Mouse (Mus musculus) regulatory T cell (primary cell): ENCODE data around the gene Pkhd1.

Experiments
- in situ Hi-C: fragments of 300-600 bp; cut with MboI, MseI; formaldehyde crosslinking; loops from one replicate; pipeline ENCODE4 v1.15.1; 2025; ENCODE audit warnings: high pct_unique_total_duplicates

The Pkhd1 gene

DNA sequence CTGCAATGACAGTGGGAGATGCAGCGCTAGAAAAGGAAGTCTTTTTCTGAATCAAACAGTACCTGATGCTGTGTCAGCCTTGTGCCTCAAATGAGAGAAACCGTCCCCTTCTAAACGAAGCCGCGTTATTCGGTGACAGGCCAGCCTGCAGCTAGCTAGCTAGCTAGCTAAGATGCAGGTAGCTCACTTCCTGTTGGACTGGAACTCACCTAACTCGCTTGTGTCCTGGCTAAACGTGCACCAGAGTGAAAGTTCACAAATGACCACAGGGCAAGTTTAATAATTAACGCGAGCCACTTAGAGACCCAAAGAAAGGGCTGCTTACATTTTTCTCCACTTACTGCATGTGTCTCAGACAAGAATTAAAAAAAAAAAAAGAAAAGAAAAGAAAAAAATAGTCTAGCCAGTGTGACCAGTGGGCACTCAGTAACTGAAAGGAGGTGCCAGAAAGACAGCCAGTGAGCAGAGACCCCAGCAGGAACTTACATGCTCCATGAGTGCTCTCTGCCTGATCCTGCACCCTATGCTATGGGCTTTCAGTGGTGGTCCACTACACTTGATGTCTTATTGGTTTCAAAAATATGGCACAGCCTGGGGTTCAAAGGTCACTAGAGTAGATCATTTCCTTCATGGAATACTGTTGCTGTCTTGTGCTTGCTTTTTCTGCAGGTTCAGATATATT lies at the start of gene Pkhd1:
Gene Pkhd1, minus strand, starts transcription at position 216 of the 682 bp plus-strand sequence.
- in situ Hi-C loops: no loop called here

DNA sequence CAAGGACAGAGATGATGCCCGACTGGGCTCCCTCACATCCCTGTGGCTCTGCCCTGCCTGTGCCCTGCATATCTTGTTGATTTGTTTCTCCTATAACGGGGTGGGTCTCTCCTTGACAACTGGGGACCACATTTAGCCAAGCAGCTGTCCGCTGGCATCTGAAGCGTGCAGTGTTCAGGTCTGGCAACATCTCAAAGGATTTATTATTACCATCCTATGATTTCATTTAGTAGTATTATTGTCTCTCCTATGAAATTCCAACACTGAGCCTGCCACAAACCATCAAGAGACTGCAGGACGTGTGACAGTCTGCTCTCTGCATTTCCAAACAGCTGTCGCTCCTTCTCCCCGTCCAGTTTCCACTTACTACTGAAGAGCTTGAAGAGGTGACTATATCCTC lies 49.7 kb upstream of the Pkhd1 start:
- in situ Hi-C loops: no loop called here

DNA sequence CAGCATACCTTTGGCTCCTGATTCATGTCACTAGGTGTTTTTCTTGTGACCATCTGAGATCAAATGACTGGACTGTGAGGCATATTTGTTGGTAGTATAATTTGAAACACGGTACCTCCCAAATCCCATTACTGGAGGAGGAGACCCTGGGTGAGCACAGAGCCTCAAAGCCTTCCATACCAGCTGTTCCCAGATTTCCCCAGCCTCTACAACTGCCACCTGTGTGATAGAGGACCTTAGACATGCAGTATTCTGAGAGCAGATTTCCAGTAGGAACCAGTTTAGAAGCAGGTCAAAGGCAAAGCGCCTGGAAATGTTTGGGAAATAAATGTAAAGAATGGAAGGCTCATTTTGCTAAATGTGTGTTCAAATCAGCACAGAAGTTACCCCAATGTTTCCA lies 48.4 kb upstream of the Pkhd1 start:
- in situ Hi-C loops: no loop called here

DNA sequence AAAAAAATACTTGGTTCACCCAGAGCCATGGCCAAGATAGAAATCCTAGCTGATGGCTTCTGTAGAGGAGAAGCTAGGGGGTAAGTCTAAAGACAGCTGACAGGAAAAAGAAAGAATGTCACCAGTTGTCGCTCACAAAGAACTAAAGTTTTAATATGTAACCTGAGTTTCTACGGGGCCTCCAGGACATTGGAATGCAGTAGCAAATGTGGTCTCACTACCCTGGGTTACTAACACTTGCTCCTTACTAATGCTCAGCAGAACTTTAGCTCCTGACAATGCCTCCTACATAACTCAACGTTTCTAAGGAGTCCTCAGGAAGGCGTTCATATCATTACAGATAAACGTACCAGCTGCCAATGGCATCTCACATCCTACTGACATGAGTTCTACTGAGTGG lies 37.2 kb upstream of the Pkhd1 start:
- in situ Hi-C loops: loop anchor here (5.0 kb wide), 1 partner anchor 37 kb away; no protein-coding TSS in a partner anchor

DNA sequence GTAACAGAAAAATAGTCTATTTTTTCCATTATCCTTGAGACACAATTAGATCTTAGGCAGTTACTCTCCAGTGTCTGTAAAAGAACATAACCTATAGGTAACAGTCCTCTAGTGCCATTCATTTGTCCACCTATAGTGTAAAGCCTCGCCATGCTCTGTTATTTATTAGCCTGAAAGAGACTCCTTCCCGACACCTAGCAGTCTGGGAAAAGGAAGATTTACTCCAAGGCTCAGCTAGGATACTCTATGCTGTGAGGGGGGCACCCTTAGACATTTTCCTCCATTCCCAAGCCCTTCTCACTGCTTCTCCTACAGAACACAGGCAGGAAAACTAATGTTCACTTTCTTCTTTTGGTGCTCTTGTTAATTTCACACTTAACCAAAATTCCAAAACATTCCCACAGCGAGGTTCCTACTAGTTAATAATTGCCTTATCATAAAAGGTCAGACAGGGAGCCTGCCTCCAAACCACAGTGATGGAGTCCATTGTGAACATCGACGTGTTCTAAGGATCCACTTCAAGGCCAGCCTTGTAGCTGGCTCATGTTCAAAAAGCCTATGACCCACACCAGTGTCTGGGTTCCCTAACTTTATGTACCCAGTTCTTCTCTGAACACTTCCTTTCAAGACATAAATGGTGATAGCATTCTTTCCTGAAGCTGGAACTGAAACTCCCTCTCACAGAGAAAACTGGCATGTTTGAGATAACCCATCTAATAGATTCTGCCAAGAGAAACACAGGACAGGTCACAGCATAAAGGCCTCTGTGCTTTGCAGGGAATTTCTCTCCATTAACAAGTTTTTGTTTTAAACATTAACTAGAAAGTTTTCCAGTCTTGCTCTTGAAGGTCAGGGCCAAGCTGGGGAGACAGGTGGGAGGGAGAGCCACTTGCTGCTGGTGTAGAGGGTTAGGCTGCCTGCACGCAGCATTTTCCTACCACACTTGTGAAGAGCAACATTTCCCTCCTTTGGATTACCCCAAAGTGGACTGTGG lies 35.9 kb upstream of the Pkhd1 start:
- in situ Hi-C loops: no loop called here

DNA sequence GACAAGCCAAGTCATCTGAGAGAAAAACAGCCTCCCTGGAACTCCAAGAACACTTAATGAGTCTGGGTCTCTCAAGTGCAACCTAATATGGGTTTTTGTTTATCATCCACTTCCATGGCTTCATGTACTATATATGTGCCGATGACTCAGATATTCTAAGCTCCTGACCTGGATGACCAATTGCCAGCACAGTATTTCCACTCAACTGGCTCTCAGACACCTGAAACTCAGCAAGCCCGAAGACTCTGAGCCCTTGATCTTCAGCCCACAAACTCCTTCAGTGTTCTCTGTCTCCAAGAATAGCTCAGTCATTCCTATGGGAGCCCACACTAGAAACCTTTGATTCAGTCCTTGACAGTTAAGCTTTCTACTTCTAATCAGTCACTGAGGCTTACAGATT lies 17.0 kb upstream of the Pkhd1 start:
- in situ Hi-C loops: no loop called here

DNA sequence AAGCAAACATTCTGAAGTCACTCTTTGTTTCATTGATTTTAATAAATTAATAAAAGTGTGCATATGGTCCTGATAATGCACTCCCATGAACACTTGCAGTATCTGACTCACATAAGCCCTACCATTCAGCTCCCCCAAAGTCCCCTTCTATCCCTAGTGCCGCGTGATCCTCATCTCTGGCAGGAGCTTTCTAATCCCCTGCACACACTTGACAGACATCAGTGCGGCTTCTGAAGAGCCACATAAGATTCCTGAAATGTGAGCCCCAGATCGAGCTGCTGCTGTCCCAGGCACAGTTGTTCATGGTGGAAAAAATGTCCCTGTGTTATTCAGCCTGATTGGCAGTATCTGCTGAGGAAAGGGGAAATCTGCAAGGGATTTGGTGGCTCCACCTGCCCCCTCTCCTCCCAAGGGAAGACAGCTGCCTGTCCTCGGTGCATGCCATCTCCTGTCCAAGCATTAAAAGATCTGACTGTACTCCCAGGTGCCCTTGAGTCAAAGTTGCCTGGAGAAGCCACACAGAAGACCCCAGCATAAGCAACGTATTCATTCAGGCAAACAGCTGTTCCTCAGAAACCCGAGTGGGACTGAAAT lies 15.5 kb upstream of the Pkhd1 start:
- in situ Hi-C loops: no loop called here

DNA sequence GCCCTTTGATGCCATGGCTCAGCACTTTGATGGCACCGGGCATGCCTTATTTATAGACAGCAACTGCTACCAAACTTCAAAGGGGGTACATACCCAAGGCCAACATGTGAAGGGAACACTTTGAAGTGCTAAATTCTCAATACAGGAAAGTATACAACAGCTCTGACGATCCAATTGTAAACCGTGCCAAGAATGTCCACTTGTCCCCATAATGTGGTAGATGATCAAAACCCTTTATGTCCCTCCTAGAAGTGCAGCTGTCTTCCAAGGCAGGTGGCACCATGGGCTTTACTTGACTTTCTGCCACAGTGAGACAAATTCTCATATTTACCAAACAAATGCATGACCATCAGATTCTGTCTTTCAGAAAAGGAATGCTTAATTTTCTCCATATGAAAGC lies 6.7 kb upstream of the Pkhd1 start:
- in situ Hi-C loops: no loop called here

DNA sequence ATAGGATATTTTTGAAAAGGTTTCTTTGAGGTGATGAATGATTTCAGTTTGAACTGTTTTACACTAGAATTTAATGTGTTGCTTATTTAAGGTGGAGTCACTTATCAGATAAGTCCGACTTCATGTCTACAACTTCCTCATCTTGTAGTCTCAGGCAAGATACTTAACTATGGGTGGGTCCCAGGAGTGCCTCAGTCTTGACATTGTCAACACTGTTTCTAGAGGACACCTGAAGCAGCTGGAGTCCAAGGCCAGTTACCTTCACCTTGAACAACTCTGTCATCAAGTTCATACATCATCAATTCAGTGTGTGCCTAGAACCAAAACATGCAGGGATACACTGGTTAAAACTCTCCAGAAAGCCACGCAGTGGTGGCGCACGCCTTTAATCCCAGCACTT lies 5.5 kb upstream of the Pkhd1 start:
- in situ Hi-C loops: no loop called here

DNA sequence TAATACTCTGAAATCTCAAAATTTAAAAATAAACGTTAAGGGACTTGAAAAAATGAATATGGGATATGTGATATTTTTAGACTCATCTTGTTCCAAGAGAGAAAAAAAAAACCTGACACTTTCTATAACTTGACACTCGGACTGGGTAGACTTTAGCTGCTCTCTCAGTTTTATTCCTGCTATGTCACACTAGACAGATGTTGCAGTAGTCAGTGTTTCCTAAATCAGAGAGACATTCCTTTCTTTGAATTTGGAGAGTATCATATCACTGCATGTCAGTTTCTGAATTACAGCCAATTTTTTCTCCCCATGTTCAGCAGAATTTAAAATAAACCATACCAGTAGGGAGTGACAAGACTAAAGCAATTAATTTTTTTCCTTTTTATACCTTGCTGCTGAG lies 2.7 kb upstream of the Pkhd1 start:
- in situ Hi-C loops: no loop called here

DNA sequence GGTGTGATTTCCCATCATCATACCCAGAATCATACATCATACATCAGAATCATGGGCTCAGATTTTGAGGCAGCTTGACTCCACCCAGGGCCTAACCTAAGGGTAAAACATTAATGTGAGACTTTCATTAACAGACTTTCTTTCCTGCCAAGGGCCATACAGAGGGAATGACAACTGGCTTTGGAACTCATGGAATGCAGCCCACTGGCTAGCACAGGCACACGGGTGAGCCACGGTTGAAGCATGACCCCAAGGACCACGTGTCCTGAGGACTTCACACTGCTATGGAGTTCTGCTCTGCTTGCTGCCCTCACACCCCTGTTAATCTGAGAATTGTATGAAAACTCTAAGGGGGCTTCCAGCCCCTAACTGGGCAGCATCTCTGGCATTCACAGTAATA lies 1.5 kb upstream of the Pkhd1 start:
- in situ Hi-C loops: no loop called here

DNA sequence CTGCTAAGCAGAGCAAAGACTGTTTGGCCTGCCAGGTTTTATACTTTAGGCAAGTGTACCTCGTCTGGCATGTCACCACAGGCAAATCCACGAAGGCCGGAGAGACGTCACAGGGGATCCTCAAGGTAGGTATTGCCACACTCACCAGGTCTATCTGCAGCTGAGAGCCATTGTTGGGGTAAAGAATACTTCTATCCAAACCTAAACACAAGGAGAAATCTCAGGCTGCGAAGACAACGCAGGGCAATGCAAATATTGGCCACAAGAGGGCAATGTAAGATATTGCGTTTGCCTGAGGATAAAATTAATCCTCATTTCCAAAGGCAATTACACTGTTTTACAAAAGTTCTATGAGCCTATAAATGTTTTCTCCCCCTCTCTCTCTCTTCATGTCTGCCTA lies 5.2 kb downstream of the Pkhd1 start:
- in situ Hi-C loops: no loop called here

DNA sequence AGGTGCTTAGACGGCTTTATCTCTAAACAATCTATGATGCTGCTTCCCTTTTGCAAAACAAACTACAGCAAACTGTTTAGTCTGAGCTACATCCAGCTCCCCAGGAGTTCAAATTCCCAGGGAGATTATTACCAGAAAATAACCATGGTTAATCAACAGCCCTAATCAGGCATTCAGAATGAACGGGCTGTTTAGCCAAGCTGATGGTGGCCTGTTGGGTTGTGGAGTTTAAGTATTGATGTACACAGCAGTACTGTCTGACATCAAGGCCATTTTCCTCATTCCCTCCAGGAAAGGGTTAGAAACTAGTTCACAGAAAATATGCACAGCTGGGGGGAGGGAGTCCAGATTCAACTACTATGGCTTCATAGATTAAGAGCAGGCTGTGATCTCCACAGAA lies 12.4 kb downstream of the Pkhd1 start:
- in situ Hi-C loops: no loop called here

DNA sequence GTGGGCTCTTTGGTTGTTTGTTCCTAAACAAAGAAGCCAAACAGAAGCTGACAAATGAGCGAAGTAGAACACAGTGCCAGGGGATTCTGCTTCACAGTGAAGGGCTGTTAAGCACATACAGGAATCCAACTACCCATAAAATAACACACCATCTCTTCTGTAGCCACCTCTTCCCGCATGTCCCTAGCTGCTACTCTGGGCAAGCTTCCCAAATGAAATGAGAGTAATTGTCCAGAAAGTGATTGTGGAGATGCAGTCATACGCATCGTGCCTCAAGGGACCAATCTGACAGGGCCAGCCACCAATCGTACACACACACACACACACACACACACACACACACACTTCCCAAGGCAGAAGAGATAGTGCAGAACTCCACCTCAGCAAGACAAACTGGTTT lies 27.4 kb downstream of the Pkhd1 start:
- in situ Hi-C loops: no loop called here

DNA sequence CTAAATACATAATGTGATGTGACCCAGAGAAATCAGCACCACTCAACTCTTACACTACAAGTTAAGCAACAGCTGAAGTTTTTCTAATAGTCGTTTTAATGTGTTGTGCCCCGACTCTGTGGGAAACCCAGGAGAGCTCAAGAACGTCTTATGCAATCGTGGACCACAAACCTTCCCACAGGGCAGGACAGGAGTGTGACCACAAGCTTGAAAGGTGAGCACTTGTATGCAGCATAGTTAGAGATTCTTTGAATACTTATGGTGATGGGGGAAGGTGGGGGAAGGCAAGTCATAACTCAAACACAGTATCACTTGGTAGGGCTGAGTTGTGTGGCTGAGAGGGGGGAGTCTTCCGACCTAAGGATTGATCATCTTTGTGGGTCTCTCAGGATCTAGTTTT lies 46.4 kb downstream of the Pkhd1 start:
- in situ Hi-C loops: no loop called here

DNA sequence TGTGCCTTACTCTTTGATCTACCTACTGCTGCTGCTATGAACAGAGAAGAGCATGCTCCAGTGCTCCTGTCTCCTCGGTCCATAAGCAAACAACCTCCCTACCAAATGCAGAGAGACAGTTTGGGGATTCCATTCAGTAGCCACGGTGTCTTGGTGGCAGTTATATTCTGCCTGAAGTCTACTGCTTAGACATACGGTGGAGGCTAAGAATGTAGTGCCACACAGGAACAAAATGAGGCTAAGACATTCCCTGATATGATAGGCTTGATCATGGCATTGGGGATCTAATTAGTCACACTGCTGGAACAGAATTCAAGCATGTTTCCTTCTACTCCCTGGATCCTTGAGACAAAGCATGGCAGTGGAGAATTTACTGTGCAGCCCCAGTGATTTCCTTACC lies 48.4 kb downstream of the Pkhd1 start:
- in situ Hi-C loops: no loop called here

DNA sequence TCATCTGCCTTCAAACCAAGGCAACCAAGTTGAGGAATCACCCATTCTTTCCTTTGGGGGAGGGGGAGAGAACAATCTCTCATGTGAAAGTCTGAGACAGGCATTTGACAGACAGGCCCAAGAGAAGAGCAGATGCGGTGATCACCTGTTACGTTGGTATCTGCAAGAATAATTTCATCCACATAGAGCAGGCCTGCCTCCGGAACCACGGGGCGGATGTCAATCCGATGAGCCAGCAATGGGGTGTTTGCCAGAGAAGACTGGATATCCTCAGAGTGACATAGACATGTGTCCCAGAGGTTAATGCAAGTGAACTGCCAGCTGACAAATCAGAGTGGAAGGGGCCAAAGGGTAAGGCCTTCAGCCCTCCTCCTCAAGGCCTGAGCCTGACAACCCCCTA lies 59.4 kb downstream of the Pkhd1 start:
- in situ Hi-C loops: no loop called here

DNA sequence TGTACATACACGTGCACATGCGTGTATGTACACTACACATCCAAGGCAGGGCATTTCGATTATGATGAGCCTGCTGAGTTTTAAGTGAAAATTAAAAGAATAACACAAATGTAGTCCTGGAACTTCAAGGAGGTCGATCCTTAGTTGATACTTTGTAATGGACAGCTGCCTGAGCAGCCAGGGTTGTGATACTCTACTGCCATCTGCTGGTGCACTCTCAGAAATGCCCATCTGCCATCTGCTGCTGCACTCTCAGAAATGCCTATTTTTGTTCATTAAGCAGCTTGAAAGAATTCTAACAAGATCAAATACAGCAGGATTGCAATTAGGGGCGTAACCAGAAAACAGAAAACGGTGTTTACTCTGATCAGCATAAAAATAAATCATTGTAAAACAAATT lies 63.5 kb downstream of the Pkhd1 start:
- in situ Hi-C loops: no loop called here

DNA sequence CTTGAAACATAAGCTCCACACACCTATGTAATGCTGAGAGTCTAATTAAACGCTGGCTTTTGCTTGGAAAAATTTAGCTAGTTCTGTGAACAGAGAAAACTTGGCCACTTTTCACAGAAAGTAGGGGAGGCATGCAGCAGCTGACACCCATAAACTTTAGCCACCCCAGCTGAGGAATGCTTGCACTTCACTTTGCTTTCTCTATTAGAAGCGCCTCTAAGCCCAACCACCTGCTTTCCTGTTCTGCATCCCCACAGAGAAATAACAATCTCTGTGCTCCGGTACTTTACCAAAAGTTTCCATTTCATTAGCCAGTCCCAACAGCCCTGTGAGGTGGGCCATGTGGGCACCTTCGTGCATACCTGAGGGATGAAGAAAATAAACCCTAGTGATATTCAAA lies 66.5 kb downstream of the Pkhd1 start:
- in situ Hi-C loops: no loop called here

DNA sequence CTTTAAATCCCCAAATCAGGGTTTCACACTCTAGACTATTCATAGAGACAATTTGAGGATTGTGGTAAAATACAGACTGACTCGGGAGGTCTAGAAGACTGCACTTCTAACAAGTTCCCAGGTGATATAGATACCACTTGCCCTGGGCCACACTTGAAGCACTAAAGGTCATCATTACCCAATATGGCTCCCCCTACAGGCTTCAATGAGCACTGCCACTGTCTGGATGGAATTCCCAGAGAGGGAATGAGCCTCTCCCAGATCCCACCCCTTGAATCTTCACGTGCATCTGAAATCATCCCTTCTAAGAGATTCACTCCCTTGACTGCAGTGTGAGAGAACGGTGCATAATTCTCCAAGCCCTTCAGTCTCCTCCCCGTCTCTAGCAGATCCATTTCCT lies 73.3 kb downstream of the Pkhd1 start:
- in situ Hi-C loops: no loop called here

DNA sequence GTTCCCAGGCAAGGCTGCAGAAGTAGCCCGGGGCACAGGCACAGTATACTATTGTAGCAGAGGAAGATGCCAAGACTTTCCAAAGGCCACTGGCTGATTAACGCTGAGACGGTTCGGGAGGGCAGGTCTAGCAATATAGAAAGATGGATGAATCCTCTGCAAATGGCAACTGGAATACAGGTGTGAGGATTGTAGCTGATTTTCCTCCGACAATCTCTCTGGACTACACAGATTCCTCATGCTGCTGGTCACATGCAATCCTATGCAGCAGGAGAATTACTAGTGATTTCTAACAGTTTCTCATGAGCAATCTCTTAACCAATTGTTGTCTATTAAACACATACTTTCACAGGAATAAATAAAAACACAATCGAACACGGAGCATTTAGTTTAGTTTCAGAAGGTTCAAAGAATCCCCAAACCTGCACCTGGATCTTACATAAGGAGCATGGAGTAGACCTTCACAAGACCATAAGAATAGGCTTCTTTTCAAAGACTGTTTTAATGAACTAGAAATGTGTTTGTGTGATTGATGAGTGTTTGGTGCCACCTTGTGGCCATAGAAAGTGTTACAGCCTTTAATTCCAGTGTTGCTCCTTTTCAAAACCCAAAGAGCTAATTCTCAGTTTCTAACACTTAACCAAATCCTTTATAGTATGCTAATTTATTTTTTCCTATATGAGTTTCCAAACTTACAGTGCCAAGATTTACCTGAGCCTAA lies 104.3 kb downstream of the Pkhd1 start:
- in situ Hi-C loops: loop anchor here (5.0 to 10.0 kb wide), 2 partner anchors 206 to 1309 kb away; partner anchors contain the start of gene Tfap2b

DNA sequence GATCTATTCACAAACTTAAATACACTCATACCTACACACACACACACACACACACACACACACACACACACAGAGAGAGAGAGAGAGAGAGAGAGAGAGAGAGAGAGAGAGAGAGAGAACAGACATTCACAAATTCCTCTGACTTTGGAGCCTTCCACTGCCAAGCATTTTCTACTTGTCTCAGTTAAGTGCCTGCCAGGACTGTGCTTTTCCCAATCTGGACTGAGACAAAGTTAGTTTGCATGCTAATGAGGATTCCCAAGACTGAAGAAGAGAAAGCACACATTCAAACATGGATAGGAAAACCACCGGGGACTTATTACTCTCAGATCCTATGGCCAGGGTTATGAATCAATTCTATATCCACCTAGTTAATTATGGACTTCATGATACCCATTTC lies 118.9 kb downstream of the Pkhd1 start:
- in situ Hi-C loops: no loop called here
